Mouse (Mus musculus) heart, adult 2 months (tissue): ENCODE measurements around the gene Srf. TPM values are rescaled to one million over a fixed set of nuclear protein-coding genes. Genes with fewer than 3 reads are reported as not detected.
"Not testable (repeated sequence)": the region's sequence is repeated elsewhere in the genome, so short reads cannot be mapped to it uniquely, and the experiment has no call there.

Experiments
- DNase-seq, 2 experiments: peaks; one replicate each; pipeline ENCODE4 v3.0.0; 2021
- H3K27ac ChIP-seq: fragments of 200-600 bp; 2 replicates; pipeline ENCODE4 v1.8.1; 2022
- H3K27me3 ChIP-seq: fragments of 200-500 bp; 2 replicates; pipeline ENCODE4 v1.6.1; 2012; ENCODE audit warnings: mild to moderate bottlenecking, low read length, inconsistent platforms, mixed read lengths; ENCODE audit not compliant: control insufficient read depth, insufficient read depth
- H3K36me3 ChIP-seq: fragments of 200-500 bp; 2 replicates; pipeline ENCODE4 v1.6.1; 2012; ENCODE audit warnings: low read length, inconsistent platforms; ENCODE audit not compliant: control insufficient read depth, insufficient read depth
- H3K4me1 ChIP-seq: fragments of 200-500 bp; 2 replicates; pipeline ENCODE4 v1.6.1; 2011; ENCODE audit warnings: low read length; ENCODE audit not compliant: control insufficient read depth, insufficient read depth
- H3K4me3 ChIP-seq: fragments of 200-600 bp; 2 replicates; pipeline ENCODE4 v1.8.1; 2022
- H3K79me2 ChIP-seq: fragments of 200-500 bp; replicated peaks from 2 replicates; pipeline ENCODE4 v1.6.1; 2012; ENCODE audit warnings: mild to moderate bottlenecking, inconsistent platforms, low read length, moderate library complexity, mixed read lengths; ENCODE audit not compliant: control insufficient read depth, insufficient read depth
- H3K9ac ChIP-seq: fragments of 200-500 bp; 2 replicates; pipeline ENCODE4 v1.6.1; 2012; ENCODE audit warnings: low read depth, mild to moderate bottlenecking, control low read depth, inconsistent platforms, low read length, mixed read lengths
- CTCF ChIP-seq: fragments of 200-600 bp; IDR thresholded peaks from 2 replicates; pipeline ENCODE4 v1.8.1; 2022; ENCODE audit warnings: antibody characterized with exemption, mild to moderate bottlenecking, moderate library complexity
- EP300 ChIP-seq: fragments of 200-500 bp; IDR thresholded peaks from 2 replicates; pipeline ENCODE4 v1.6.1; 2011; ENCODE audit warnings: low read depth, low read length, control low read depth; ENCODE audit not compliant: insufficient read depth
- POLR2A ChIP-seq: fragments of 200-500 bp; IDR thresholded peaks from 2 replicates; pipeline ENCODE4 v1.6.1; 2011; ENCODE audit warnings: mild to moderate bottlenecking, low read depth, low read length, control low read depth; ENCODE audit not compliant: insufficient read depth
- WGBS: fragments of 180-500 bp; shearing (Covaris S2); methylation state at CpG from one replicate; pipeline ENCODE4 v1.1.7; 2018; 5-methylcytosine and 5-hydroxymethylcytosine counted together
- intact Hi-C: fragments of 180-260 bp; cut with DNase I; formaldehyde crosslinking; loops from one replicate; pipeline ENCODE4 v1.15.1; 2025
- polyA plus RNA-seq: library from polyadenylated mRNA; depleted of rRNA; stranded (reverse); fragments of >200 nt; gene quantifications from 2 replicates; pipeline ENCODE4 v1.2.3, GENCODE M21; 2012
- total RNA-seq, 2 experiments: library from RNA; stranded (reverse); gene quantifications; 2 replicates each; pipeline ENCODE4 v1.2.3; 2021

Srf gene
- total and polyA plus RNA-seq, 3 experiments = 91.5 to 223 (median 106) TPM

DNA sequence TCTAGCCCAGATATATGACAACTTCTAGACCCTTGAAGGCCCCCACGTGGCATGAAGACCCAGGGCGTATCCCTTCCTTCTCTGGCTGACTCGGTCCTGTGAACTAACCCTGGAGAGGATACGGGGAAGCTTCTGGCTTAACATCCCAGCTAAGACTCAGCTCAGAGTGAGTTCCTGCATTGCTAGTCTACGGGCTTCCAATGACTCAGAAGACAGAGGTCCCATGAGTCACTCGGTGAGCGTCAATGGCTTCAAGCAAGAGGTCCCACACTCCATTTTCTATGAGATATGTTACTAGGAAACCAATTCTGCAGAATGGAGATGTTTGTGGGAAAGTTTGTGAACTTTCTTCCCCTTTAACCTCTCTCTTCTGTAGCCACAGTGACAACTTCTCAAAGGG is 18.6 kb upstream of the Srf start:
- 90% methylated on average over 7 of the region's 7 CpGs for WGBS
- H3K9ac ChIP-seq = no peak overlapping the region
- DNase-seq = no peak
- H3K27ac ChIP-seq = no peak overlapping the region
- no peaks in the 10 kb centered on the region for H3K36me3 ChIP-seq
- TF ChIP-seq CTCF (no peak), POLR2A (no peak), EP300 (no peak)
- no peaks in the 10 kb centered on the region for H3K27me3 ChIP-seq
- intact Hi-C loops = no loop called here
- H3K4me3 ChIP-seq = no peak overlapping the region
- H3K4me1 ChIP-seq = peaks cover 4% of the 10 kb centered on the region
- no peaks in the 10 kb centered on the region for H3K79me2 ChIP-seq

- Histone ChIP-seq H3K9ac (no peak overlapping the region), H3K4me3 (no peak overlapping the region), H3K27me3 (no peaks in the 10 kb centered on the region), H3K4me1 (peaks cover 4% of the 10 kb centered on the region), H3K27ac (peak overlapping the region; percentile 51), H3K79me2 (no peaks in the 10 kb centered on the region), H3K36me3 (no peaks in the 10 kb centered on the region)
- WGBS = 51% methylated on average over 11 of the region's 11 CpGs
- intact Hi-C loops = no loop called here
- TF ChIP-seq POLR2A = peak; percentile 46
- TF ChIP-seq CTCF = no peak
- DNase-seq = no peak
These were observed 15.0 kb upstream of the Srf start for GRCm38 (mm10) chr17:46571005-46571404.

GRCm38 (mm10) chr17:46559146-46559545 is 3.2 kb upstream of the Srf start:
- no peaks in the 10 kb centered on the region for H3K27me3 ChIP-seq
- H3K4me1 ChIP-seq = no peaks in the 10 kb centered on the region
- H3K4me3 ChIP-seq = no peak overlapping the region
- whole genome bisulfite sequencing = 93% methylated on average over 6 of the region's 6 CpGs
- H3K9ac ChIP-seq = no peak overlapping the region
- TF ChIP-seq POLR2A = no peak
- TF ChIP-seq CTCF = no peak
- no peak for TF ChIP-seq EP300
- H3K36me3 ChIP-seq = no peaks in the 10 kb centered on the region
- intact Hi-C loops = loop anchor here (5.0 kb wide), 1 partner anchor 83 kb away; no protein-coding TSS in a partner anchor
- no peak overlapping the region for H3K27ac ChIP-seq
- no peaks in the 10 kb centered on the region for H3K79me2 ChIP-seq
- no peak for DNase-seq

DNA sequence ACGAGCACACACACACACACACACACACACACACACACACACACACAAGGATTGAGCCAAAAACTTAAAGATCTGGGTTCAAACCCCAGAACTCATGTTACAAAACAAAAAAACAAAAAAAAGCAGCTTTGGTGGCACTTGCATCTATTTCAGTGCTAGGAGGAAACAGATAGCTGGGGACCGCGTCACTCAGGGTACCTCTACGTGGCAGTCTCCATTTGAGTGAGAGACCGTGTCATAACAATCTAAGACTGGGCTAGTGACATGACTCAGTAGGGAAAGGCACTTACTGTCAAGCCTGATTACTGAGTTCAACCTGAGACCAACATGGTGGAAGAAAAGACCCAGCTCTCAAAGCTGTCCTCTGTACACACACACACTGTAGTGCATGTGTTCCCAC is 2.2 kb upstream of the Srf start:
- H3K27me3 ChIP-seq = no peaks in the 10 kb centered on the region
- H3K4me1 ChIP-seq = peaks cover 6% of the 10 kb centered on the region
- no peaks in the 10 kb centered on the region for H3K79me2 ChIP-seq
- intact Hi-C loops = loop anchor here (5.0 kb wide), 1 partner anchor 84 kb away; no protein-coding TSS in a partner anchor
- WGBS = 85% methylated on average over 5 of the region's 5 CpGs
- H3K4me3 ChIP-seq = no peak overlapping the region
- no peak for TF ChIP-seq POLR2A
- no peak for TF ChIP-seq EP300
- TF ChIP-seq CTCF = no peak
- no peak overlapping the region for H3K27ac ChIP-seq
- no peak for DNase-seq
- no peak overlapping the region for H3K9ac ChIP-seq
- no peaks in the 10 kb centered on the region for H3K36me3 ChIP-seq

DNA sequence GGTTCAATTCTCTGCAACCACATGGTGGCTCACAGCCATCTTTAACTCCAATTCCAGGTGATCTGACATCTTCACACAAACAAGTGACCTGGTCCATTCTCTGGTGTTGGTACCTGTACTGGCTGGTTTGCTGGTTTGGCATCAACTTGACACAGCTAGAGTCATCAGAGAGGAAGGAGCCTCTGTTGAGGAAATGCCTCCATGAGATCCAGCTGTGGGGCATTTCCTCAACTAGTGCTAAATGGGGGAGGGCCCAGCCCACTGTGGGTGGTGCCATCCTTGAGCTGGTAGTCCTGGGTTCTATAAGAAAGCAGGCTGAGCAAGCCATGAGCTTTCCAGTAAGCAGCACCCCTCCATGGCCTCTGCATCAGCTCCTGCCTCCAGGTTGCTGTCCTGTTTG is 1.3 kb upstream of the Srf start:
- DNase-seq, H3K4me3 ChIP-seq, H3K27me3 ChIP-seq, H3K27ac ChIP-seq, H3K9ac ChIP-seq, H3K79me2 ChIP-seq, H3K4me1 ChIP-seq, H3K36me3 ChIP-seq: not testable (repeated sequence)
- intact Hi-C loops = loop anchor here (5.0 kb wide), 1 partner anchor 85 kb away; no protein-coding TSS in a partner anchor

DNA sequence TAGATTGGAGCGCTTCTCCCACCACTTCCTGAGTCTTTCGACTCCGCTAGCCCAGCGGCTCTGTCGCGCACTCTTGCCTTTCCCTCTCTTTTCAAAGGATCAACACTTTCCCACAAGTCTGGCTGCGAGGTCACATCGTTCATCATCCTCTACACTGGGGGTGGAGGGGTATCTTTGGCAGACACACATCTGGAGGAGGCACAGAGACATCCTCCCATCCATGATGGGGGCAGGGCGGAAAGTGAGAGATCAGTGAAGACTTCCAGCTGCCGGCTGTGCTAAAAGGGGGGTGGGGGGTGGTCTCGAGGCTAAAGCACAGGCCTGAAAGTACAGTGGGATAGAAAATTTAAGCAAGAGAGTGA is 590 bp upstream of the Srf start:
- 0% methylated on average over 11 of the region's 11 CpGs for WGBS
- Histone ChIP-seq H3K79me2 (no peaks in the 10 kb centered on the region), H3K4me1 (peaks cover 9% of the 10 kb centered on the region), H3K4me3 (peak overlapping the region; percentile 67), H3K27me3 (no peaks in the 10 kb centered on the region), H3K27ac (peak overlapping the region; percentile 98), H3K36me3 (peaks cover 4% of the 10 kb centered on the region), H3K9ac (peak overlapping the region; percentile 63)
- DNase-seq = no peak
- no peak for TF ChIP-seq CTCF
- no peak for TF ChIP-seq EP300
- TF ChIP-seq POLR2A = no peak; the same call in 1 of the 2 replicates
- intact Hi-C loops = loop anchor here (5.0 kb wide), 1 partner anchor 86 kb away; no protein-coding TSS in a partner anchor
